Mouse (Mus musculus): ENCODE data around the gene Hace1.

Gene Hace1

DNA sequence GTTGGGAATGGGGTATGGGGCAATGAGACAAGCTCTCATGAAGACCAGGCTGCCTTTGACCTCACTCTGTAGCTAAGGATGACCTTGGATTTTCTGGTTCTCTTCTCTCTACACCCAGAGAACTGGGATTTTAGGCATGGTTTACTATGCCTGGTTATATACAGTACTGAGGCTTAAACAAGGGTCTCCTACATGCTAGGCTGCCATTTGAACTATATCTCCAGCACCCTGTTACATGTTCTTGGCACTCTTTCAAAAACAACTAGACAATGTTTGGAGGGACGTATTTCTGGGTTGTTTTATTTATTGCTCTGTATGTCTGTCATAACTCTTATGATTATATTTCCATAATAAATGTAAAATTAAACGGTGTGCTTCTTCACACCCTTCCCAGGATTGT is 129.2 kb downstream of the Hace1 start:
- no peak for DNase-seq (ENCODE audit: low spot score in 2 of 2)

DNA sequence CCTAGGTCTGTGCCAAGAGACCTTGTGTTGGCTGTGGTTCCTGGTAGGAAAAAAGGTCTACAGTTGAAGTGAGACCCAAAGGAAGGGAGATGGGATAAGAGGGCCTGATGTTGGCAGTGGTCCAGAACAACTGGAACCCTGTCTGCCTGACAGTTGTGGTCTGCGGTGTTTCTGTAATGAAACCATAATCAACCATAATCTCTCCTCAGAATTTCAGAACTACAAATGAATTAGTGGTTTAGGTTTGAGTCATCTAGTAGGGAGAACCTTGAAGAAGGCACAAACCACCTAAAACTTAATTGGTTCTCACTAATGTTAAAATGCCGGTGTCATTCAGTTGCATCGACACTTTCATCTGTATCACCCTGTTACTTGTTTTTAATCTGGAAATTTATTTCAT is 133.2 kb downstream of the Hace1 start:
- DNase-seq (ENCODE audit: low spot score in 2 of 2): no peak

DNA sequence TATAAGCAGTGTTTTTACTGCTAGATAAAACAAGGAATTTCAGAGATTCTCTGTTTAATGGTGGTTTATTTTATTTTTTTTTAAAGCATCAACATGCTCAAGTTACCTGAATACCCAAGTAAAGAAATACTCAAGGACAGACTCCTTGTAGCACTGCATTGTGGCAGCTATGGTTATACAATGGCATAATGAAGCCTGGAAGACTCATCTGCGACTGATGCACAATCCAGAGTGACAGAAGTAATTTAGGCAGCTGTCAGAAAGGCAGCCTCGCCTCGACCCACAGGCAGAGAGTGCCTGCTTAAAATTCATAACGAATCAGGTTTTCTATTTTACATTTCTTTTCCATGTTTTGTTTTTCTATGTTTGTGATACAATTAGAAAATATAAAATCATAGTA is 133.7 kb downstream of the Hace1 start:
- DNase-seq (ENCODE audit: low spot score in 2 of 2): no peak
